Mouse (Mus musculus): ENCODE results near the gene Brd1. TPM values are rescaled to one million over a fixed set of nuclear protein-coding genes. Genes with fewer than 3 reads are reported as not detected.

Gene Brd1
- polyA plus RNA-seq, 1 experiment from 2014 or later: 14.1 TPM

- ATAC-seq: no peak
- H3K4me2 ChIP-seq (ENCODE audit: low read depth, low read length): no peak overlapping the region
- 83% methylated on average over 6 of the region's 6 CpGs for WGBS
These were observed 50.0 kb downstream of the Brd1 start for GRCm38 (mm10) chr15:88684039-88684438.

DNA sequence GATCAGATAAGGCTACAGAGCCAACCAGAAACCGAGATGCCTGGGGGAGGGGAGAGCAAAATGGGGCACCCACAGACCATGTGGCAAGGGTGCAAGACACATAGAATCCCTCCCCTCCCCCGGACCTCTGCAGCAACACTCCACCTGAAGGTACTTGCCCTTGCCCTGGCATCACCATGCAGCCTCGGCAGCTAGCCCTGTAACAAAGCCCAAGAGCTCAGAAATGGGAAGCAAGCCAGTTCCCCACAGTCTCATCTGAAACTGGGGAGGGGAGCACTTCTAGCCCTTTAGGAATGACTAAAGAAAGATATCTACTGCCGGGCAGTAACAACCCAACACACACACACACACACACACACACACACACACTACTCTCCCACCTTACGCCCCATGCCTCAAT lies 53.1 kb downstream of the Brd1 start:
- no peaks in the 10 kb centered on the region for H3K27me3 ChIP-seq (replicated peaks; ENCODE audit: control insufficient read depth, insufficient read depth, low read length)
- no peak overlapping the region for H3K27ac ChIP-seq (ENCODE audit: low read length)
- whole genome bisulfite sequencing: 71% methylated on average over 5 of the region's 5 CpGs
- no peaks in the 10 kb centered on the region for H3K4me1 ChIP-seq (ENCODE audit: control insufficient read depth, insufficient read depth, low read length)
- ATAC-seq: no peak
- no peak overlapping the region for H3K4me3 ChIP-seq (ENCODE audit: low read length)
- H3K36me3 ChIP-seq (ENCODE audit: control insufficient read depth, insufficient read depth, low read length): peaks cover 7% of the 10 kb centered on the region; the same call in 1 of the 2 replicates
- H3K4me2 ChIP-seq (ENCODE audit: low read depth, low read length): no peak overlapping the region
- no peaks in the 10 kb centered on the region for H3K9me3 ChIP-seq (ENCODE audit: control insufficient read depth, low read length)
- no peak overlapping the region for H3K9ac ChIP-seq (ENCODE audit: low read depth, low read length)

More at GRCm38 (mm10) chr15:88684039-88684438, 50.0 kb downstream of the Brd1 start:
- Histone ChIP-seq H3K4me3 (ENCODE audit: low read length) (no peak overlapping the region), H3K36me3 (ENCODE audit: control insufficient read depth, insufficient read depth, low read length) (peaks cover 18% of the 10 kb centered on the region), H3K27ac (ENCODE audit: low read length) (no peak overlapping the region), H3K9me3 (ENCODE audit: control insufficient read depth, low read length) (no peaks in the 10 kb centered on the region), H3K9ac (ENCODE audit: low read depth, low read length) (no peak overlapping the region), H3K27me3 (replicated peaks; ENCODE audit: control insufficient read depth, insufficient read depth, low read length) (no peaks in the 10 kb centered on the region), H3K4me1 (ENCODE audit: control insufficient read depth, insufficient read depth, low read length) (no peaks in the 10 kb centered on the region)

- Histone ChIP-seq H3K4me2 (ENCODE audit: low read depth, low read length) (no peak overlapping the region), H3K4me1 (ENCODE audit: control insufficient read depth, insufficient read depth, low read length) (no peaks in the 10 kb centered on the region), H3K27me3 (replicated peaks; ENCODE audit: control insufficient read depth, insufficient read depth, low read length) (no peaks in the 10 kb centered on the region), H3K9ac (ENCODE audit: low read depth, low read length) (no peak overlapping the region), H3K4me3 (ENCODE audit: low read length) (no peak overlapping the region), H3K36me3 (ENCODE audit: control insufficient read depth, insufficient read depth, low read length) (no peaks in the 10 kb centered on the region), H3K9me3 (ENCODE audit: control insufficient read depth, low read length) (no peaks in the 10 kb centered on the region), H3K27ac (ENCODE audit: low read length) (no peak overlapping the region)
- WGBS: 82% methylated on average over 5 of the region's 5 CpGs
- ATAC-seq: no peak
These were observed 56.5 kb downstream of the Brd1 start for GRCm38 (mm10) chr15:88677568-88677967.

- Histone ChIP-seq H3K27me3 (replicated peaks; ENCODE audit: control insufficient read depth, insufficient read depth, low read length) (no peaks in the 10 kb centered on the region), H3K9me3 (ENCODE audit: control insufficient read depth, low read length) (no peaks in the 10 kb centered on the region), H3K4me3 (ENCODE audit: low read length) (no peak overlapping the region), H3K27ac (ENCODE audit: low read length) (no peak overlapping the region), H3K4me2 (ENCODE audit: low read depth, low read length) (no peak overlapping the region), H3K36me3 (ENCODE audit: control insufficient read depth, insufficient read depth, low read length) (no peaks in the 10 kb centered on the region), H3K4me1 (ENCODE audit: control insufficient read depth, insufficient read depth, low read length) (no peaks in the 10 kb centered on the region), H3K9ac (ENCODE audit: low read depth, low read length) (no peak overlapping the region)
- ATAC-seq: no peak
- WGBS: 70% methylated on average over 5 of the region's 5 CpGs
These were observed 58.0 kb downstream of the Brd1 start for GRCm38 (mm10) chr15:88675998-88676397.

DNA sequence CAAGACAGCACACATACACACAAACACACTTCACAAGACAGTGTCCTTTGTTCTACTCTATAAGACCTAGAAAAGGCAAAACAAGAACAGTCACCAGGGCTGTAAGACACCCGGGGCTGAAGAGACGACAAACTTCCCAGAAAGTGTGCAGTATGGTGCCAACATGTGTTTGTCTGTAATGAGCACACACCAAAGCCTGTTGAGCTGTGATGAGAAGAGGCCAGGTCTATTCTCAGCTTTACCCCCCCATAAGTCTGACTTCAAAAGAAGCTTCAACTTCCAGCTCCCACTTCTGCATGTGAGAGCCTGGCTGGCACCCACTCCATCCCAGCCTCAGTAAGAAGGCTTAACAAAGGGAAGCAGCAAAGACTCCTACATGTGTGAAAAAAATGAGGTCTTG lies 65.3 kb downstream of the Brd1 start:
- 86% methylated on average over 2 of the region's 2 CpGs for WGBS
- no peaks in the 10 kb centered on the region for H3K9me3 ChIP-seq (ENCODE audit: control insufficient read depth, low read length)
- no peak overlapping the region for H3K4me2 ChIP-seq (ENCODE audit: low read depth, low read length)
- H3K9ac ChIP-seq (ENCODE audit: low read depth, low read length): no peak overlapping the region
- H3K36me3 ChIP-seq (ENCODE audit: control insufficient read depth, insufficient read depth, low read length): no peaks in the 10 kb centered on the region
- no peaks in the 10 kb centered on the region for H3K27me3 ChIP-seq (replicated peaks; ENCODE audit: control insufficient read depth, insufficient read depth, low read length)
- ATAC-seq: no peak
- H3K4me3 ChIP-seq (ENCODE audit: low read length): no peak overlapping the region
- no peaks in the 10 kb centered on the region for H3K4me1 ChIP-seq (ENCODE audit: control insufficient read depth, insufficient read depth, low read length)
- H3K27ac ChIP-seq (ENCODE audit: low read length): no peak overlapping the region

DNA sequence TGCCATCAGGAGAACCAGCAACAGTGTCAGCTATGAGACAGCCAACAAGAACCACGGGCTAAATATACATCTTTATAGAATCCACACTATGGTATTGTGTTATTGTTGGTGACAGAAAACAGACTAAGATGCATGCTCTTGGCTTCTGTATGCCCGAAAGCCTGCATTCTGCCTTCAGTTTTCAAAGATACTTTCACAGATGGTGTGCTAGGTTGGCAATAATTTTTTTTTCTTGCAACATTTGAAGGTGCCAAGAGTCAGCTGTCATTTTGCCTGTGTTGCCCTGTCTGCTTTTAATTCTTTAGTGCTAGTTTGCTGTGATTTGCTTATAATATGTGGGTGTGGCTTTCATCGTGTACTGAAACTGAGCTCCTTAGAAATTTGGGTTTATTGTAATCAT lies 66.4 kb downstream of the Brd1 start:
- H3K9me3 ChIP-seq (ENCODE audit: control insufficient read depth, low read length): no peaks in the 10 kb centered on the region
- H3K9ac ChIP-seq (ENCODE audit: low read depth, low read length): no peak overlapping the region
- H3K27me3 ChIP-seq (replicated peaks; ENCODE audit: control insufficient read depth, insufficient read depth, low read length): peaks cover 5% of the 10 kb centered on the region; the same call in 1 of the 2 replicates
- no peak overlapping the region for H3K4me2 ChIP-seq (ENCODE audit: low read depth, low read length)
- no peak for ATAC-seq
- no peaks in the 10 kb centered on the region for H3K4me1 ChIP-seq (ENCODE audit: control insufficient read depth, insufficient read depth, low read length)
- WGBS: 86% methylated on average over 3 of the region's 3 CpGs
- H3K4me3 ChIP-seq (ENCODE audit: low read length): no peak overlapping the region
- no peak overlapping the region for H3K27ac ChIP-seq (ENCODE audit: low read length)
- no peaks in the 10 kb centered on the region for H3K36me3 ChIP-seq (ENCODE audit: control insufficient read depth, insufficient read depth, low read length)

DNA sequence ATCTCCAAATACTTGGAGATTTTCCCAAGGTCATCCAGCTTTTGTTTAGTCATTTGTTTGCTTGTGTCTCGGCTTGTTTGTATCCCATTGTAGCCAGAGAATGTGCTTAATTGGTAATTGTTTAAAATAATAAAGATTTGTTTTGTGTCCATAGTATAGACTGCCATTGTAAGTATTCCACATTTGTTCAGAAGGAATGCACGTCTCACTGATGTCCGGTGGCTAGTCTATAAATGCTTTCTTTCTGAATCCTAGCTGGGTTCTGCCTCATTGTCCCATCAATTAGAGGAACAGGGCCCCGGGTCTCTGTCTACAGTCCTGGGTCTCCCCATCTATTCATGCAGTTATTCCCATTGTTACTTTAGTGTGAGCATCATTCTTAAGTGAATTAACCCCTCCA lies 68.2 kb downstream of the Brd1 start:
- no peak for ATAC-seq
- Histone ChIP-seq H3K27me3 (replicated peaks; ENCODE audit: control insufficient read depth, insufficient read depth, low read length) (peaks cover 10% of the 10 kb centered on the region; the same call in 1 of the 2 replicates), H3K4me1 (ENCODE audit: control insufficient read depth, insufficient read depth, low read length) (no peaks in the 10 kb centered on the region), H3K9ac (ENCODE audit: low read depth, low read length) (no peak overlapping the region), H3K27ac (ENCODE audit: low read length) (no peak overlapping the region), H3K4me3 (ENCODE audit: low read length) (no peak overlapping the region), H3K4me2 (ENCODE audit: low read depth, low read length) (no peak overlapping the region), H3K9me3 (ENCODE audit: control insufficient read depth, low read length) (no peaks in the 10 kb centered on the region), H3K36me3 (ENCODE audit: control insufficient read depth, insufficient read depth, low read length) (no peaks in the 10 kb centered on the region)
- WGBS: 73% methylated on average over 4 of the region's 4 CpGs

DNA sequence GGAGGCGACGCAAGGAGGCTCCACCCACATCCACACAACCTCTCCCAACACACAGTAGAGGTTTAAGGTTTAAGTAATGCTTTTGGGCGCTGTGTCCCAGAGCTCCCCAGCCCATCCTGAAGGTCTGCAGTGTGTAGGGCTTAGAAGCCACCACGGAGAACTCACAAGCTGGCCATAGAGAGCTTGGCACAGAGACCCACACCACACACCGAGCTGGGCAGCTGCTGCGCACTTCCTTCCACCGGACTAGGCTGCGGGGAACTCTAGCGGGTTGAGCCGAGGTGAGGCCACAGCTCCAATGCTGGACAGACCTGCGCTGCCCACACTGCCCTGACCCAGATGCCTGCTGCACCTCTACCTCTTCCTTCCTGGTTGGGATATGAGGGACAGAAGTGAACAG lies 71.0 kb downstream of the Brd1 start:
- H3K27ac ChIP-seq (ENCODE audit: low read length): no peak overlapping the region
- ATAC-seq: no peak
- H3K9ac ChIP-seq (ENCODE audit: low read depth, low read length): no peak overlapping the region
- H3K4me3 ChIP-seq (ENCODE audit: low read length): no peak overlapping the region
- 30% methylated on average over 11 of the region's 11 CpGs for WGBS
- H3K4me1 ChIP-seq (ENCODE audit: control insufficient read depth, insufficient read depth, low read length): no peaks in the 10 kb centered on the region
- H3K27me3 ChIP-seq (replicated peaks; ENCODE audit: control insufficient read depth, insufficient read depth, low read length): peaks cover 10% of the 10 kb centered on the region; the same call in 1 of the 2 replicates
- H3K9me3 ChIP-seq (ENCODE audit: control insufficient read depth, low read length): no peaks in the 10 kb centered on the region
- no peaks in the 10 kb centered on the region for H3K36me3 ChIP-seq (ENCODE audit: control insufficient read depth, insufficient read depth, low read length)
- H3K4me2 ChIP-seq (ENCODE audit: low read depth, low read length): no peak overlapping the region

DNA sequence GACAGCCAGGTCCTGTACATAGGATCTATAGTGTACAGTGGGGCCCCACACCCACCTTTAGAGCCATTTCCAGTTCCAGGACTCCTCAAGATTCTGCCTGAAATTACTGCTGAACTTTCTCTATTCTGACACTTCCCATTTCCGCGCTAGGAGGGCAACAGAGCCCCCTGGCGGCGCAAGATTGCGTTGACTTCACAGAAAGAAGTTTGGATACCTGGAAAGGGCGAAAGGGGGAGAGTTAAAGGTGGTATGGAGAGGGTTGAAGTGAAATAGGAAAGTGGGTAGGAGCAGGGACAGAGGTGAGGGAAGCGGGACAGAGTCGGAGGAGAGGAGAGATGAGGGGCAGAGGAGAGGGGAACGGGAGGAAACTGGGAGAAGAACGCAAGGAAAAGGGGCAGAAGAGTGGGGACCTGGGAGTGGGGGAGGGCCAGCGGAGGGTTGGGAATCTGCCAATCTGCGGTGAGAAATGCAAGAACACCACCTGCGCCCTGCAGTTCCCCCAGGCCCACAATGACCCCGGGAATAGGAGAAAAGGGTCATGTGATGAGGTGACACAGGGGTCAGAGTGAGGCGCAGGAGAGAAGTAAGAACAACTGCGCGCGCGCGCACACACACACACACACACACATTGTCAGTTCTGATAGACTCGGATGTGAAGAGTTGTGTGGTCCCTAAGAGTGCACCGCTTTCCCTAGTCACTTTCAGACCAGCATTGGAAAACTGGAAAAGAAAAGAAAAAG lies 71.8 kb downstream of the Brd1 start:
- 8% methylated on average over 22 of the region's 22 CpGs for WGBS
- Histone ChIP-seq H3K9me3 (ENCODE audit: control insufficient read depth, low read length) (no peaks in the 10 kb centered on the region), H3K4me2 (ENCODE audit: low read depth, low read length) (peak overlapping the region; percentile 16; the same call in 1 of the 2 replicates), H3K27me3 (replicated peaks; ENCODE audit: control insufficient read depth, insufficient read depth, low read length) (peaks cover 10% of the 10 kb centered on the region; the same call in 1 of the 2 replicates), H3K9ac (ENCODE audit: low read depth, low read length) (no peak overlapping the region), H3K36me3 (ENCODE audit: control insufficient read depth, insufficient read depth, low read length) (no peaks in the 10 kb centered on the region), H3K4me3 (ENCODE audit: low read length) (no peak overlapping the region), H3K27ac (ENCODE audit: low read length) (no peak overlapping the region), H3K4me1 (ENCODE audit: control insufficient read depth, insufficient read depth, low read length) (no peaks in the 10 kb centered on the region)
- ATAC-seq: no peak

- H3K4me3 ChIP-seq (ENCODE audit: low read length): no peak overlapping the region
- H3K27me3 ChIP-seq (replicated peaks; ENCODE audit: control insufficient read depth, insufficient read depth, low read length): peaks cover 10% of the 10 kb centered on the region; the same call in 1 of the 2 replicates
- WGBS: 63% methylated on average over 3 of the region's 3 CpGs
- H3K4me1 ChIP-seq (ENCODE audit: control insufficient read depth, insufficient read depth, low read length): no peaks in the 10 kb centered on the region
- H3K36me3 ChIP-seq (ENCODE audit: control insufficient read depth, insufficient read depth, low read length): no peaks in the 10 kb centered on the region
- no peak overlapping the region for H3K4me2 ChIP-seq (ENCODE audit: low read depth, low read length)
- H3K9me3 ChIP-seq (ENCODE audit: control insufficient read depth, low read length): no peaks in the 10 kb centered on the region
- H3K27ac ChIP-seq (ENCODE audit: low read length): no peak overlapping the region
- no peak for ATAC-seq
- no peak overlapping the region for H3K9ac ChIP-seq (ENCODE audit: low read depth, low read length)
These were observed 72.4 kb downstream of the Brd1 start for GRCm38 (mm10) chr15:88661654-88662053.
